8 mouse cellular contexts compared by ENCODE assay signal in the genomic region with DNA sequence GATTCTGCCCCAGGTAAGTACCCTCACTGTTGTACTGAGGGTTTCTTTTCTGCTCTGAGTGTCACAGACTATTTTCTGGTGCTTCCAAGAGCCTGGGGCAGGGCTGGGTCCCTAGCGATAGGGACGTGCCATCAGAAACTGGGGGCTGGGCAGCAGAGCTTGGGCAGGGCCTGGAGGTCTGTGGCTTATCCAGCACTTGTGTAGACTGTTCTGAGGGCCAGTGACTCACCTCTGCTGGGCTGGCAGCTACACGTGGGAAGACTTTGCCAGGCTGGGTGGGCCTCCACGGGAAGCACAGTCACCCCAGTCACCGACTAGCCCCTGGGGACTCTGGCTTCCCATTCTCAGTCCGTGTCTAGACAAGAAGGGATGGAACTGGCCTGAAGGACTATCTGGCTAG. TPM values are rescaled to one million over a fixed set of nuclear protein-coding genes. Genes with fewer than 3 reads are reported as not detected.
DNase-seq lines count a peak whose midpoint lies in the region; ATAC-seq and TF ChIP-seq lines count a peak whose summit lies in the region.

No protein-coding gene starts in this region.

- peak overlapping the region; percentile 78; the same call in 1 of the 2 replicates for H3K27ac ChIP-seq in heart, embryonic 11.5 days (ENCODE audit: low read depth, low read length)
- no peak overlapping the region for H3K27ac ChIP-seq in liver, embryonic 11.5 days (ENCODE audit: low read depth, low read length)
- H3K27ac ChIP-seq in olfactory bulb, adult 2 months (ENCODE audit: insufficient read depth, low read depth, low read length) = no peak overlapping the region

- no peak for TF ChIP-seq POLR2A in olfactory bulb, adult 2 months (IDR thresholded peaks at IDR 0.05; ENCODE audit: insufficient read depth, low read depth, low read length)

- no peaks in the 10 kb centered on the region for H3K9me3 ChIP-seq in heart, embryonic 11.5 days (replicated peaks; ENCODE audit: control insufficient read depth, low read length)
- H3K9me3 ChIP-seq in liver, embryonic 11.5 days (ENCODE audit: control insufficient read depth, low read length) = no peaks in the 10 kb centered on the region

- H3K9ac ChIP-seq in heart, embryonic 11.5 days (ENCODE audit: low read depth, low read length) = peak overlapping the region; percentile 79
- peak overlapping the region; percentile 67 for H3K9ac ChIP-seq in liver, embryonic 11.5 days (ENCODE audit: low read depth, low read length)

- TF ChIP-seq CTCF in olfactory bulb, adult 2 months (IDR thresholded peaks at IDR 0.05; ENCODE audit: insufficient read depth, low read depth, low read length) = no peak

- 38% methylated on average over 6 of the region's 6 CpGs for WGBS in heart, embryonic 11.5 days (ENCODE audit: insufficient replicate concordance)
- 53% methylated on average over 6 of the region's 6 CpGs for WGBS in liver, embryonic 11.5 days
- WGBS in olfactory bulb, adult 2 months = 41% methylated on average over 6 of the region's 6 CpGs

- no peaks in the 10 kb centered on the region for H3K36me3 ChIP-seq in heart, embryonic 11.5 days (ENCODE audit: control insufficient read depth, insufficient read depth, low read length)
- no peaks in the 10 kb centered on the region for H3K36me3 ChIP-seq in liver, embryonic 11.5 days (ENCODE audit: control insufficient read depth, insufficient read depth, low read length)

- no peaks in the 10 kb centered on the region for H3K27me3 ChIP-seq in heart, embryonic 11.5 days (ENCODE audit: control insufficient read depth, insufficient read depth, low read length)
- H3K27me3 ChIP-seq in liver, embryonic 11.5 days (replicated peaks; ENCODE audit: control insufficient read depth, insufficient read depth, low read length) = no peaks in the 10 kb centered on the region; the same call in 1 of the 2 replicates

- DNase-seq in cerebellum, adult 9-11 months = peak; percentile 67
- no peak for DNase-seq in cerebellum, postnatal 36 days
- DNase-seq in brain, adult 2 months (ENCODE audit: low read depth, low spot score) = peak; percentile 29
- DNase-seq in liver, embryonic 11.5 days (ENCODE audit: low spot score) = no peak
- no peak for DNase-seq in layer of hippocampus, postnatal 10 days (ENCODE audit: low spot score in 2 of 2)
- no peak for DNase-seq in layer of hippocampus, adult 9-10 months (ENCODE audit: low spot score)

- peak overlapping the region; percentile 76 for H3K4me3 ChIP-seq in heart, embryonic 11.5 days (ENCODE audit: low read depth, low read length)
- H3K4me3 ChIP-seq in liver, embryonic 11.5 days (ENCODE audit: low read depth, low read length) = peak overlapping the region; percentile 66
- H3K4me3 ChIP-seq in olfactory bulb, adult 2 months (ENCODE audit: insufficient read depth, low read depth, low read length) = peak overlapping the region; percentile 76

- peaks cover 47% of the 10 kb centered on the region for H3K4me1 ChIP-seq in heart, embryonic 11.5 days (ENCODE audit: control insufficient read depth, insufficient read depth, low read length)
- peaks cover 35% of the 10 kb centered on the region for H3K4me1 ChIP-seq in liver, embryonic 11.5 days (replicated peaks; ENCODE audit: control insufficient read depth, insufficient read depth, low read length)
- H3K4me1 ChIP-seq in olfactory bulb, adult 2 months (ENCODE audit: control insufficient read depth, insufficient read depth, low read length) = peaks cover 18% of the 10 kb centered on the region

- peak overlapping the region; percentile 95 for H3K4me2 ChIP-seq in heart, embryonic 11.5 days
- peak overlapping the region; percentile 99 for H3K4me2 ChIP-seq in liver, embryonic 11.5 days

- no peak for ATAC-seq in heart, embryonic 11.5 days (replicated peaks; ENCODE audit: insufficient number of reproducible peaks, low FRiP score, low TSS enrichment)
- 0 out of 2 replicates have a peak, but pooled peaks have one; percentile 8 for ATAC-seq in liver, embryonic 11.5 days (replicated peaks; ENCODE audit: low FRiP score)

RNA-seq across cellular contexts. Expression of gene Fads3, which starts 0.9 kb away (rescaled TPM):
- polyA plus RNA-seq in heart, embryonic 11.5 days (2014; fragmentation: Nextera tagmentation; extraction: Ambion mirVana) = 15.8 and 17.9 TPM in 2 replicates
- 7.2 and 7.3 TPM in 2 replicates for polyA plus RNA-seq in liver, embryonic 11.5 days (2014; fragmentation: Nextera tagmentation; extraction: Ambion mirVana)
- polyA plus RNA-seq in olfactory bulb, adult 2 months (2012; ENCODE audit: insufficient read depth, insufficient read length, low replicate concordance, missing spikeins) = not detected in 2 replicates
- total RNA-seq in layer of hippocampus, postnatal 10 days (2021) = 10 to 100 TPM; 49.1 to 54.6 TPM

RNA-seq across cellular contexts. Expression of gene Rab3il1, which starts 40.8 kb away (rescaled TPM):
- 50.8 and 54.0 TPM in 2 replicates for polyA plus RNA-seq in heart, embryonic 11.5 days (2014; fragmentation: Nextera tagmentation; extraction: Ambion mirVana)
- 133 and 137 TPM in 2 replicates for polyA plus RNA-seq in liver, embryonic 11.5 days (2014; fragmentation: Nextera tagmentation; extraction: Ambion mirVana)
- not detected in 2 replicates for polyA plus RNA-seq in olfactory bulb, adult 2 months (2012; ENCODE audit: insufficient read depth, insufficient read length, low replicate concordance, missing spikeins)
- total RNA-seq in layer of hippocampus, postnatal 10 days (2021) = 10 to 100 TPM; 13.9 to 14.5 TPM

RNA-seq across cellular contexts. Expression of gene Best1, which starts 40.8 kb away (rescaled TPM):
- 0.10 and 0.41 TPM in 2 replicates for polyA plus RNA-seq in heart, embryonic 11.5 days (2014; fragmentation: Nextera tagmentation; extraction: Ambion mirVana)
- polyA plus RNA-seq in liver, embryonic 11.5 days (2014; fragmentation: Nextera tagmentation; extraction: Ambion mirVana) = 0.31 and 0.59 TPM in 2 replicates
- not detected in 2 replicates for polyA plus RNA-seq in olfactory bulb, adult 2 months (2012; ENCODE audit: insufficient read depth, insufficient read length, low replicate concordance, missing spikeins)
- total RNA-seq in layer of hippocampus, postnatal 10 days (2021) = 1 to 10 TPM; 1.9 to 3.0 TPM

RNA-seq across cellular contexts. Expression of gene Fads2, which starts 59.3 kb away (rescaled TPM):
- polyA plus RNA-seq in heart, embryonic 11.5 days (2014; fragmentation: Nextera tagmentation; extraction: Ambion mirVana) = 27.1 and 31.1 TPM in 2 replicates
- polyA plus RNA-seq in liver, embryonic 11.5 days (2014; fragmentation: Nextera tagmentation; extraction: Ambion mirVana) = 48.8 and 54.3 TPM in 2 replicates
- 106 TPM in 1 of 2 replicates, not detected in the other for polyA plus RNA-seq in olfactory bulb, adult 2 months (2012; ENCODE audit: insufficient read depth, insufficient read length, low replicate concordance, missing spikeins)
- total RNA-seq in layer of hippocampus, postnatal 10 days (2021) = 100 to 1,000 TPM; 276 to 282 TPM

Comparison
In these comparisons a context has a peak if more than half of its experiments do, and no peak if none do; other contexts are left out.
1. DNase-seq: peak in cerebellum, adult 9-11 months (single experiment) and brain, adult 2 months (single experiment); none in cerebellum, postnatal 36 days (0 of 2), liver, embryonic 11.5 days (single experiment), layer of hippocampus, postnatal 10 days (0 of 2) and layer of hippocampus, adult 9-10 months (single experiment).
2. RNA of gene Rab3il1, which starts 40.8 kb away (polyA plus RNA-seq): 133 to 137 TPM in liver, embryonic 11.5 days and 50.8 to 54.0 TPM in heart, embryonic 11.5 days; not detected in olfactory bulb, adult 2 months; every median in the first group is over 10 times any median in the second.
3. Peak in every context shown above with its lines, with median percentiles within 50 percentile points of each other: H3K4me3 ChIP-seq.